ENCODE assay signal across 8 mouse cellular contexts in genomic region chr14:46723828-46724227, GRCm38 (mm10). TPM values are rescaled to one million over a fixed set of nuclear protein-coding genes. Genes with fewer than 3 reads are reported as not detected.
DNase-seq lines count a peak whose midpoint lies in the region; ATAC-seq and TF ChIP-seq lines count a peak whose summit lies in the region.

No protein-coding gene starts in this region.

- H3K36me3 ChIP-seq in limb, embryonic 11.5 days (ENCODE audit: control insufficient read depth, insufficient read depth, low read length), result no peaks in the 10 kb centered on the region
- no peaks in the 10 kb centered on the region for H3K36me3 ChIP-seq in limb, embryonic 10.5 days
- no peaks in the 10 kb centered on the region for H3K36me3 ChIP-seq in embryonic facial prominence, embryonic 14.5 days (ENCODE audit: control insufficient read depth, insufficient read depth, low read length)
- no peaks in the 10 kb centered on the region for H3K36me3 ChIP-seq in limb, embryonic 14.5 days (ENCODE audit: control insufficient read depth, insufficient read depth, low read length)

- H3K4me3 ChIP-seq in limb, embryonic 11.5 days (ENCODE audit: low read depth, low read length), result no peak overlapping the region
- H3K4me3 ChIP-seq in limb, embryonic 10.5 days, result no peak overlapping the region
- H3K4me3 ChIP-seq in embryonic facial prominence, embryonic 14.5 days (ENCODE audit: low read depth, low read length), result no peak overlapping the region
- no peak overlapping the region for H3K4me3 ChIP-seq in limb, embryonic 14.5 days (replicated peaks; ENCODE audit: low read length)

- H3K9ac ChIP-seq in limb, embryonic 11.5 days (ENCODE audit: low read length), result no peak overlapping the region
- no peak overlapping the region for H3K9ac ChIP-seq in embryonic facial prominence, embryonic 14.5 days (ENCODE audit: low read depth, low read length)
- H3K9ac ChIP-seq in limb, embryonic 14.5 days (ENCODE audit: low read depth, low read length, severe bottlenecking), result no peak overlapping the region

- H3K27me3 ChIP-seq in limb, embryonic 11.5 days (ENCODE audit: control insufficient read depth, insufficient read depth, low read length), result no peaks in the 10 kb centered on the region
- peaks cover 19% of the 10 kb centered on the region for H3K27me3 ChIP-seq in limb, embryonic 10.5 days (ENCODE audit: low read depth, poor library complexity, severe bottlenecking)
- H3K27me3 ChIP-seq in embryonic facial prominence, embryonic 14.5 days (replicated peaks; ENCODE audit: control insufficient read depth, insufficient read depth, low read length), result no peaks in the 10 kb centered on the region
- H3K27me3 ChIP-seq in limb, embryonic 14.5 days (ENCODE audit: control insufficient read depth, insufficient read depth, low read length), result no peaks in the 10 kb centered on the region

- H3K27ac ChIP-seq in limb, embryonic 11.5 days (replicated peaks; ENCODE audit: low read depth, low read length), result no peak overlapping the region
- no peak overlapping the region; the same call in 1 of the 2 replicates for H3K27ac ChIP-seq in limb, embryonic 10.5 days
- H3K27ac ChIP-seq in embryonic facial prominence, embryonic 14.5 days (replicated peaks; ENCODE audit: low read depth, low read length), result no peak overlapping the region
- no peak overlapping the region for H3K27ac ChIP-seq in limb, embryonic 14.5 days (replicated peaks; ENCODE audit: low read depth, low read length)

- ATAC-seq in limb, embryonic 11.5 days (ENCODE audit: insufficient number of reproducible peaks, low FRiP score, low TSS enrichment, low read depth), result no peak
- peak; percentile 54; the same call in 1 of the 2 replicates for ATAC-seq in embryonic facial prominence, embryonic 14.5 days (ENCODE audit: low read depth)
- ATAC-seq in limb, embryonic 14.5 days (ENCODE audit: low FRiP score, low read depth), result peak; percentile 51

- 19% methylated on average over 3 of the region's 3 CpGs for WGBS in limb, embryonic 11.5 days
- 22% methylated on average over 3 of the region's 3 CpGs for WGBS in limb, embryonic 10.5 days
- WGBS in embryonic facial prominence, embryonic 14.5 days, result 23% methylated on average over 3 of the region's 3 CpGs
- 22% methylated on average over 3 of the region's 3 CpGs for WGBS in limb, embryonic 14.5 days

- no peak for TF ChIP-seq POLR2A in limb, embryonic 14.5 days (IDR thresholded peaks at IDR 0.05; ENCODE audit: borderline replicate concordance, extremely low read depth, insufficient read depth, insufficient read length)

- H3K4me2 ChIP-seq in limb, embryonic 11.5 days (ENCODE audit: low read depth, severe bottlenecking), result no peak overlapping the region
- H3K4me2 ChIP-seq in embryonic facial prominence, embryonic 14.5 days (ENCODE audit: low read depth, low read length), result no peak overlapping the region
- no peak overlapping the region for H3K4me2 ChIP-seq in limb, embryonic 14.5 days (replicated peaks; ENCODE audit: low read depth, low read length, severe bottlenecking)

- H3K9me3 ChIP-seq in limb, embryonic 11.5 days (ENCODE audit: control insufficient read depth, low read length), result no peaks in the 10 kb centered on the region
- H3K9me3 ChIP-seq in limb, embryonic 10.5 days (replicated peaks), result no peaks in the 10 kb centered on the region
- no peaks in the 10 kb centered on the region for H3K9me3 ChIP-seq in embryonic facial prominence, embryonic 14.5 days (ENCODE audit: control insufficient read depth, low read length)
- H3K9me3 ChIP-seq in limb, embryonic 14.5 days (ENCODE audit: control insufficient read depth, low read length), result no peaks in the 10 kb centered on the region

- peaks cover 19% of the 10 kb centered on the region for H3K4me1 ChIP-seq in limb, embryonic 11.5 days (ENCODE audit: control insufficient read depth, insufficient read depth, low read length)
- H3K4me1 ChIP-seq in limb, embryonic 10.5 days, result peaks cover 40% of the 10 kb centered on the region
- H3K4me1 ChIP-seq in embryonic facial prominence, embryonic 14.5 days (ENCODE audit: control insufficient read depth, insufficient read depth, low read length), result peaks cover 14% of the 10 kb centered on the region
- H3K4me1 ChIP-seq in limb, embryonic 14.5 days (ENCODE audit: control insufficient read depth, insufficient read depth, low read length), result peaks cover 23% of the 10 kb centered on the region

- DNase-seq in limb, embryonic 11.5 days (ENCODE audit: low spot score), result peak; percentile 58
- no peak for DNase-seq in limb, embryonic 10.5 days (ENCODE audit: low spot score)
- DNase-seq in R1 (ENCODE audit: low read depth, low spot score), result peak; percentile 69
- peak; percentile 85 for DNase-seq in embryonic facial prominence, embryonic 14.5 days (ENCODE audit: low spot score)
- DNase-seq in limb, embryonic 14.5 days (ENCODE audit: low spot score), result peak; percentile 91
- no peak for DNase-seq in adrenal gland, postnatal 14 days
- no peak for DNase-seq in left cerebral cortex, adult 11 months (ENCODE audit: low spot score)
- DNase-seq in T-cell, adult 2 months (ENCODE audit: low spot score), result no peak

RNA-seq across cellular contexts. Expression of gene Cdkn3, which starts 36.5 kb away (rescaled TPM):
- 48.1 and 48.2 TPM in 2 replicates for polyA plus RNA-seq in limb, embryonic 11.5 days (2014; fragmentation: Nextera tagmentation; extraction: Ambion mirVana)
- 36.0 and 39.0 TPM in 2 replicates for polyA plus RNA-seq in limb, embryonic 10.5 days (2016; fragmentation: Nextera tagmentation; extraction: Ambion mirVana)
- polyA plus RNA-seq in embryonic facial prominence, embryonic 14.5 days (2014; fragmentation: Nextera tagmentation; extraction: Ambion mirVana), result 42.6 and 46.3 TPM in 2 replicates
- polyA plus RNA-seq in limb, embryonic 14.5 days (2012; rRNA removed), result 22.2 and 23.4 TPM in 2 replicates
- polyA plus RNA-seq in limb, embryonic 14.5 days (2014; fragmentation: Nextera tagmentation; extraction: Ambion mirVana), result 44.4 and 46.6 TPM in 2 replicates
- total RNA-seq in adrenal gland, postnatal 14 days (2021), result 7.6 and 8.2 TPM in 2 replicates

Comparison
In these comparisons a context has a peak if more than half of its experiments do, and no peak if none do; other contexts are left out.
1. DNase-seq: peak in limb, embryonic 11.5 days (single experiment), R1 (single experiment), embryonic facial prominence, embryonic 14.5 days (single experiment) and limb, embryonic 14.5 days (single experiment); none in limb, embryonic 10.5 days (single experiment), adrenal gland, postnatal 14 days (single experiment), left cerebral cortex, adult 11 months (single experiment) and T-cell, adult 2 months (single experiment).